Mouse (Mus musculus) midbrain, embryonic 15.5 days (tissue): ENCODE data around the gene Mob3b. TPM values are rescaled to one million over a fixed set of nuclear protein-coding genes. Genes with fewer than 3 reads are reported as not detected.
"Not testable (repeated sequence)": the region's sequence is repeated elsewhere in the genome, so short reads cannot be mapped to it uniquely, and the experiment has no call there.

Experiments used
- ATAC-seq: fragments of 200-750 bp; cut with Nextera tagmentation; replicated peaks from 2 replicates; pipeline ENCODE4 v1.8.0; 2017; ENCODE audit warnings: moderate TSS enrichment
- H3K27ac ChIP-seq: fragments of 300-500 bp; sonication (generic); 2 replicates; pipeline ENCODE4 v1.5.1; 2015; ENCODE audit warnings: mild to moderate bottlenecking, inconsistent platforms
- H3K27me3 ChIP-seq: fragments of 300-500 bp; sonication (generic); replicated peaks from 2 replicates; pipeline ENCODE4 v1.6.1; 2015; ENCODE audit warnings: inconsistent platforms
- H3K36me3 ChIP-seq: fragments of 300-500 bp; sonication (generic); replicated peaks from 2 replicates; pipeline ENCODE4 v1.6.1; 2015; ENCODE audit warnings: inconsistent platforms
- H3K4me1 ChIP-seq: fragments of 300-500 bp; sonication (generic); 2 replicates; pipeline ENCODE4 v1.6.1; 2015; ENCODE audit warnings: inconsistent platforms
- H3K4me2 ChIP-seq: fragments of 300-500 bp; sonication (generic); 2 replicates; pipeline ENCODE4 v1.6.1; 2015; ENCODE audit warnings: inconsistent platforms, mild to moderate bottlenecking, moderate library complexity
- H3K4me3 ChIP-seq: fragments of 300-500 bp; sonication (generic); 2 replicates; pipeline ENCODE4 v1.5.1; 2015; ENCODE audit warnings: mild to moderate bottlenecking, inconsistent platforms
- H3K9ac ChIP-seq: fragments of 300-500 bp; sonication (generic); 2 replicates; pipeline ENCODE4 v1.6.1; 2015; ENCODE audit warnings: mild to moderate bottlenecking, inconsistent platforms
- H3K9me3 ChIP-seq: fragments of 300-500 bp; sonication (generic); 2 replicates; pipeline ENCODE4 v1.6.1; 2016; ENCODE audit warnings: inconsistent platforms
- WGBS: fragments of 180-500 bp; shearing (Covaris S2); methylation state at CpG from one replicate; pipeline ENCODE4 v1.1.7; 2015; ENCODE audit warnings: mixed read lengths; 5-methylcytosine and 5-hydroxymethylcytosine counted together
- polyA plus RNA-seq: library from polyadenylated mRNA; unstranded; fragments of >200 nt; fragmentation: Nextera tagmentation; extraction: Ambion mirVana; gene quantifications from 2 replicates; pipeline ENCODE4 v1.2.1, GENCODE M21; 2015

Mob3b gene
- polyA plus RNA-seq, 1 experiment from 2014 or later: 5.6 TPM

DNA sequence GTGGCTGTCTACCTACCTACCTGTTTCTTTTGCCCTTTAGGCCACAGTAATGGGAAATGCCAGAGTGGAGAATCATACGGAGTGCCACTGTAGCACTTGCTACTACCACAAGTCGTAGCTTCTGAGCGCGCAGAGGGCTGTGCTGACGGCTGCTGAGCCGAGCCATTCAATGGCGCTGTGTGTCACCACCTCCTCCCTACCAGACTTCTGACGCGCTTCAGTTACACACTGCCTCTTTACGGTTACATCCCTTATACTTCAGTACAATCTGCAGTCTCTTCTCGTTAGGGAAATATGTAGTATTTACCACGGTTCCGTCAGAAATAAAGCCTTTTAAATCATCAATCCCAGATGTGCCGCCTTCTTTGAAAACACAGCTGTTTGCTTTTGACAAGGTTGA lies 250.3 kb downstream of the Mob3b start:
- Histone ChIP-seq H3K9me3 (no peaks in the 10 kb centered on the region), H3K27ac (no peak overlapping the region), H3K4me2 (no peak overlapping the region), H3K9ac (no peak overlapping the region), H3K27me3 (no peaks in the 10 kb centered on the region), H3K4me3 (no peak overlapping the region), H3K36me3 (no peaks in the 10 kb centered on the region), H3K4me1 (no peaks in the 10 kb centered on the region)
- ATAC-seq: no peak
- 52% methylated on average over 14 of the region's 14 CpGs for WGBS

DNA sequence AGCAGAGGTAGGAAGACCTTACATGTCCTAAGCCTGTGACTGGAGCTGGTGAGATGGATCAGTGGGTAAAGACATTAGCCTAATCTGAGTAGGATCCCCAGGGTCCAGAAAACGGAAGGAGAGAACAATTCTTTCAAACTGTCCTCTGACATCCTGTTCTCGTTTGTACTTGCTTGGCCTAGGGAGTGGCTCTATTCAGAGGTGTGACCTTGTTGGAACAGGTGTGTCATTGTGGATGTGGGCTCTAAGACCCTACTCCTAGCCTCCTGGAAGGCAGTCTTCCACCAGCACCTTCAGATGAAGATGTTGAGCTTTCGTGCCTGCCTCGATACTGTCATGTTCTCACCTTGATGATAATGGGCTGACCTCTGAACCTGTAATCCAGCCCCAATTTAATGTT lies 251.1 kb downstream of the Mob3b start:
- H3K4me1 ChIP-seq: no peaks in the 10 kb centered on the region
- 77% methylated on average over 4 of the region's 4 CpGs for WGBS
- no peak overlapping the region for H3K27ac ChIP-seq
- no peaks in the 10 kb centered on the region for H3K36me3 ChIP-seq
- no peaks in the 10 kb centered on the region for H3K9me3 ChIP-seq
- H3K27me3 ChIP-seq: no peaks in the 10 kb centered on the region
- no peak overlapping the region for H3K4me3 ChIP-seq
- H3K9ac ChIP-seq: no peak overlapping the region
- no peak overlapping the region for H3K4me2 ChIP-seq
- no peak for ATAC-seq

DNA sequence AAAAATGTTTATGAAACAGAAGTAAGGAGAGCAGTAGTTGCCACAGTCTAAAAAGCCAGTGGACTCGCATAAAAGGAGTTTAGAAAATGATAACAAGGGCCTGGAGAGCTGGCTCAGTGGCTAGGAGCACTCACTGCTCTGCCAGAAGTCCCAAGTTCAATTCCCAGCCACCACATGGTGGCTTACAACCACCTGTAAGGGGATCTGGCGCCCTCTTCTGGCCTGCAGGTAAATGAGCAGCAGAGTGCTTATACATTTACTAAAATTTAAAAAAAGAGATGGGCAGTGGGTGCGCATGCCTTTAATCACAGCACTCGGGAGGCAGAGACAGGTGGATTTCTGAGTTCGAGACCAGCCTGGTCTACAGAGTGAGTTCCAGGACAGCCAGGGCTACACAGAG lies 251.9 kb downstream of the Mob3b start:
- H3K4me2 ChIP-seq: no peak overlapping the region
- no peaks in the 10 kb centered on the region for H3K9me3 ChIP-seq
- H3K27ac ChIP-seq: no peak overlapping the region
- H3K27me3 ChIP-seq: no peaks in the 10 kb centered on the region
- H3K36me3 ChIP-seq: no peaks in the 10 kb centered on the region
- 68% methylated on average over 5 of the region's 5 CpGs for WGBS
- no peak overlapping the region for H3K4me3 ChIP-seq
- H3K4me1 ChIP-seq: no peaks in the 10 kb centered on the region
- H3K9ac ChIP-seq: no peak overlapping the region
- no peak for ATAC-seq

DNA sequence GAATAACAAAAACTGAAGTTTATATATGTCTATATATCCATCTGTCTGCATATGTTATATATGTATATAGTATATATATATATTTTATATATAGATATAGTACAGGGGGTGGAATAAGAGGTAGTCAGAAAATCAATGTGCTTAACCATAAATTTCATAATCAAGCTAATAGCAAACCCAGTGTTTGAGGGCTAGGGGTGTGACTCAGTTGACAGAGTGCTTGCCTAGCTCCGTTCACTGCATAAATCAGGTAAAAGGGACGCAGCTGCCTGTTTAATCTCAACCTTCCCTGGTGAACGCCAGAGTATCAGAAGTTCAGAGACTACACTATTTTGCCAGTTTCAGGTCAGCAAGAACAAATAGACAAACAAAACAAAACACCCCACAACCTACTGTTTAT lies 255.7 kb downstream of the Mob3b start:
- WGBS: 84% methylated on average over 3 of the region's 3 CpGs
- not testable (repeated sequence) for H3K27me3 ChIP-seq, H3K4me2 ChIP-seq, H3K4me3 ChIP-seq, H3K36me3 ChIP-seq, H3K4me1 ChIP-seq, H3K27ac ChIP-seq, H3K9me3 ChIP-seq, H3K9ac ChIP-seq, ATAC-seq

DNA sequence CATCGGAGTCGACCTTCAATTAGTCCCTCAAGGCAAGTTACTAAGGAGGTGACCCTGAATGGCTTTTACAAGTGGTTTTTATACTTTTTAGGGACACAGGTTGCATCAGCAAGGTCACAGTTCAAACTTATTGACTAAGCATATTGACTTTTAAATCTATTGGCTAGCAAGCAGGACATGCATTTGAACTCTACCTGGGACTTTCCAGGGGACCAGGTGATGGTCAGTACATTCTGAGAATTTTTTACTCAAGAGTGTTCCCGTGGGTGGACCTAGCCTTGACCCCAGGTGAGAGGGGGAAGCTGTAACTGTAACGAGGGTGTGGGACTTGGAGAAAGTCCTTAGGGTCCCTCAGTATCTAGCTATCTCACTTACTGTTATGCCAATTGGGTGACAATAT lies 256.1 kb downstream of the Mob3b start:
- no peak overlapping the region for H3K4me3 ChIP-seq
- H3K9me3 ChIP-seq: no peaks in the 10 kb centered on the region
- no peak for ATAC-seq
- H3K4me2 ChIP-seq: no peak overlapping the region
- H3K27me3 ChIP-seq: no peaks in the 10 kb centered on the region
- no peak overlapping the region for H3K27ac ChIP-seq
- H3K36me3 ChIP-seq: no peaks in the 10 kb centered on the region
- 80% methylated on average over 4 of the region's 4 CpGs for WGBS
- H3K4me1 ChIP-seq: no peaks in the 10 kb centered on the region
- no peak overlapping the region for H3K9ac ChIP-seq

DNA sequence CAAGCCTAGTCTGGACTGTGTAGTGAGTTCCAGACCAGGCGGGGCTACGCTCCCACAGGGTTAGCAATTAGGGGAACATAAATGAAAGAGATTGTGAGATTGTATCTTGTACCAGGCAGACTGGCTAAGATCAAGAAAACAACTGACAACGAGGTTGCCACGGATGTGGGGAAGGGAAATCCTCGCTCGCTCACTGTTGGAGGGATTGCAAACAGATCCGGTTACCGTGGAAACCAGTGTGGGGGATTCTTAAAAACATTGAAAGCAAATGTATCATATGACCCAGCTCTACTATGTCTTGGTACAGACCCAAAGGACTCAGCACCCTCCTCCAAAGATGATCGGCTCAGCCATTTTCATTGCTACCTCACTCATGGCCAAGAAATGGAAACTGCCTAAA lies 257.1 kb downstream of the Mob3b start:
- no peak overlapping the region for H3K4me2 ChIP-seq
- no peak overlapping the region for H3K9ac ChIP-seq
- H3K9me3 ChIP-seq: no peaks in the 10 kb centered on the region
- no peak overlapping the region for H3K27ac ChIP-seq
- H3K4me3 ChIP-seq: no peak overlapping the region
- no peaks in the 10 kb centered on the region for H3K36me3 ChIP-seq
- peak; percentile 72 for ATAC-seq
- H3K27me3 ChIP-seq: no peaks in the 10 kb centered on the region
- WGBS: 43% methylated on average over 9 of the region's 9 CpGs
- no peaks in the 10 kb centered on the region for H3K4me1 ChIP-seq

DNA sequence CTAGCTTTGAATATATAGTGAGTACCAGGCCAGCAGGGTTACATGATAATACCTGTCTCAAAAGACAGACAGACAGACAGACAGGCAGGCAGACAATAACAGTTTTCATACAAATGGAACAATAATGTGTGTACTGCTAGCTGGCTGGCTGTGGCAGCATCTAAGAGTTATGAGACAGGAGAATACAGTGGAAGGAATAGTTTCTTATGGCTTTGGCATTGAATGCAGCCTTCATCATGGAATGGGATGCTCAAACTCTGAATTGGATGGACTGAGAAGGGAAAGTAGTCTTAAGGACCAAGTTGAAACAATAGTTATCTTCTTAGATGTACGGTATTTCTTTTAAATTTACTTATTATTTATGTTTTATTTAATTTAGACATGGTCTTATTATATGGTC lies 258.0 kb downstream of the Mob3b start:
- Histone ChIP-seq H3K4me3 (no peak overlapping the region), H3K36me3 (no peaks in the 10 kb centered on the region), H3K9ac (no peak overlapping the region), H3K27me3 (no peaks in the 10 kb centered on the region), H3K9me3 (no peaks in the 10 kb centered on the region), H3K4me2 (no peak overlapping the region), H3K4me1 (no peaks in the 10 kb centered on the region), H3K27ac (no peak overlapping the region)
- no peak for ATAC-seq
- WGBS: 93% methylated on average over 1 of the region's 1 CpGs

Other genes with a start within 250 kb of the Mob3b start
- gene Ifnk, start 5.4 kb downstream of the Mob3b start, polyA plus RNA-seq: not detected in 2 replicates
- 50.4 and 51.4 TPM in 2 replicates for gene C9orf72, start 68.7 kb upstream of the Mob3b start, polyA plus RNA-seq